Mouse (Mus musculus): ENCODE results near the gene Dsn1. TPM values are rescaled to one million over a fixed set of nuclear protein-coding genes. Genes with fewer than 3 reads are reported as not detected.

Gene Dsn1
- polyA plus RNA-seq, 1 experiment from 2014 or later = 42.3 TPM

DNA sequence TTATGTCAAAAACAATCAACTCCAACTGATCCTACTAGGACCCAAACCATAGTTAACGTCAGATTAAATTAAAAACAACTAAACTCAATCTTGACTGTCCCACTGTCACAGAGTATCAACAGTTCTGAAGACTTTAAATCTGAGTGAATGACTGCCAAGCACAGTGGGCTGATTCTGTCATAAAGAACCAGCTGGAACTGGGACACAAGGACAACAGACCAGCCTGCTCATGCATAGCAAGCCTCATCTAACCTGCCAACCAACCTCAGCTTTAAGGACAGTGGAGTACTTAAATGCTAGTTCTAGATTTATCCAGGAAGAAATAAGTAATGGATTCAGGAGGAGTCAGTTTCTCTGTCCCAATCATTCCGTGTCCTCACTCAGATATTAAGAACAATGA lies 49.9 kb downstream of the Dsn1 start:
- no peak overlapping the region for H3K9ac ChIP-seq
- 92% methylated on average over 2 of the region's 2 CpGs for WGBS
- H3K4me2 ChIP-seq (replicated peaks) = no peak overlapping the region
- H3K9me3 ChIP-seq = no peaks in the 10 kb centered on the region
- H3K4me1 ChIP-seq = no peaks in the 10 kb centered on the region
- no peak overlapping the region for H3K4me3 ChIP-seq
- no peaks in the 10 kb centered on the region for H3K27me3 ChIP-seq
- no peak for ATAC-seq (ENCODE audit: low FRiP score, low read depth)
- H3K27ac ChIP-seq = no peak overlapping the region
- no peaks in the 10 kb centered on the region for H3K36me3 ChIP-seq

DNA sequence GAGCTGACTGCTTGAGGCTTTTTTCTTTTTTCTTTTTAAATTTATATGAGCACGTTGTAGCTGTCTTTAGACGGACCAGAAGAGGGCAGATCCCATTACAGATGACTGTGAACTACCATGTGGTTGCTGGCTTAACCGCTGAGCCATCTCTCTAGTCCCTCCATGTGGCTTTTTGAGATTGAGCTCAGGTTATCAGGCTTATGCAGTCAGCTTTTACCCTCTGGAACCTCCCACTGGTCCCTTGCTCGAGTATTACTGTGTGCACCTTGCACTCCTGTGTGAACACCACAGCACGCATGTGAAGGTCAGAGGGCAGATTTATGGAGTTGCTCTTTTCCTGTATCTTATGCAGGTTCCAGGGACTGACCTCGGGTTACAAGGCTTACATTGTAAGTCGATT lies 50.6 kb downstream of the Dsn1 start:
- H3K4me1 ChIP-seq = no peaks in the 10 kb centered on the region
- WGBS = 66% methylated on average over 7 of the region's 7 CpGs
- H3K27ac ChIP-seq = no peak overlapping the region
- no peaks in the 10 kb centered on the region for H3K9me3 ChIP-seq
- no peaks in the 10 kb centered on the region for H3K27me3 ChIP-seq
- no peak overlapping the region for H3K4me2 ChIP-seq (replicated peaks)
- no peak overlapping the region for H3K9ac ChIP-seq
- no peak for ATAC-seq (ENCODE audit: low FRiP score, low read depth)
- no peak overlapping the region for H3K4me3 ChIP-seq
- H3K36me3 ChIP-seq = no peaks in the 10 kb centered on the region

DNA sequence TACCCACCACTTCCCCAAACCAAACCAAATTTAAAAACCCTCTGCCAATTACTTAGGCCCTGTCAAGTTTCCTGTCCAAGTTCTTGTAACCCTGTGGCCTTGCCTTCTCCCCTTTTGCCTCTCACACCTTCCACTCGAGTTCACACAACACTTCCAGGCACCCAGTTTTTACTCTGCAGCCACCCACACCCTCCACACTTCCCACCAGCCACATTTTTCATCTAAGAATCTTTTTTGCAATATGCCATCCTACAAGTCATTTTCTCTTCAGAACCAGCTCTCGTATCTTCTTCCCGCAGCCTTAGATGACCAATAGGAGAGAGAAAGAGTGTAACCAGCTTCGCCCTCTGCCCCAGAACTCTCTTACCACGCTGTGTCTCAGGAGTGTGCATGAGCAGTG lies 52.5 kb downstream of the Dsn1 start:
- no peaks in the 10 kb centered on the region for H3K4me1 ChIP-seq
- H3K36me3 ChIP-seq = no peaks in the 10 kb centered on the region; the same call in 1 of the 2 replicates
- H3K9ac ChIP-seq = no peak overlapping the region
- H3K4me3 ChIP-seq = no peak overlapping the region
- ATAC-seq (ENCODE audit: low FRiP score, low read depth) = no peak
- H3K27me3 ChIP-seq = no peaks in the 10 kb centered on the region
- no peak overlapping the region for H3K4me2 ChIP-seq (replicated peaks)
- 91% methylated on average over 5 of the region's 5 CpGs for WGBS
- H3K27ac ChIP-seq = no peak overlapping the region
- no peaks in the 10 kb centered on the region for H3K9me3 ChIP-seq

DNA sequence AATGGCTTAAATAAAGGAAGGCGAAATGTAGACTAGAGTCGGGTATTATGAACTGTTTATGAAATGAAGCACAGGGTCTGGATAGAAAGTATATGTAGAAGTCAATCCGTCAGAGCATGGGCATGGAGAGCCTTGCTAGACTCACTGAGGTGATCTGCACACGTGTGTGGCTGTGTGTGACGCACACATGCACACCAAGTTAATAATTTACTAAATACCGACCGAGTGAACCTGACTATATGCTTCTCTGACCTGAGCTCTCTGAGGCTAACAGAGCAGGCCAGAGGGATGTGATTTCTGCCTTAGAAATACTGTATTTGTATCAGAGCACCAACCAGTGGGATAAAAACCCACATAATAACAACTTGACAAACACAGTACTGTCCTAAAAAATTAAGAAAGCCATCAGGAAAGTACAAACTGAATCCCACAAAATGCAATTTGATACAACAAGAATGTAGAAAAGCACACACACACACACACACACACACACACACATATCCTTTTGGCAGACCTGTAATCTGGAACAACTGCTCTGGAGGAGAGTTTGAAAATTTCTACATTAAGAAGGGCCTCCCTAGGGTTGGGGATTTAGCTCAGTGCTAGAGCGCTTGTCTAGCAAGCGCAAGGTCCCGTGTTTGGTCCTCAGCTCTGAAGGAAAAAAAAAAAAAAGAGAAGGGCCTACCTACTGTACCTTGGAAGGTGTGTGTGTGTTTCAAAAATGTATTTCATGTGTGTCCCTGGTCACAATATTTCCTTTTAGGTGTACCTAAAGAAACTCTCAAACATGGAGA lies 55.5 kb downstream of the Dsn1 start:
- no peak overlapping the region for H3K4me2 ChIP-seq (replicated peaks)
- no peak for ATAC-seq (ENCODE audit: low FRiP score, low read depth)
- no peaks in the 10 kb centered on the region for H3K4me1 ChIP-seq
- H3K9ac ChIP-seq = no peak overlapping the region
- WGBS = 90% methylated on average over 10 of the region's 10 CpGs
- no peak overlapping the region for H3K27ac ChIP-seq
- no peaks in the 10 kb centered on the region for H3K9me3 ChIP-seq
- peaks cover 20% of the 10 kb centered on the region for H3K36me3 ChIP-seq
- H3K27me3 ChIP-seq = no peaks in the 10 kb centered on the region
- no peak overlapping the region for H3K4me3 ChIP-seq

DNA sequence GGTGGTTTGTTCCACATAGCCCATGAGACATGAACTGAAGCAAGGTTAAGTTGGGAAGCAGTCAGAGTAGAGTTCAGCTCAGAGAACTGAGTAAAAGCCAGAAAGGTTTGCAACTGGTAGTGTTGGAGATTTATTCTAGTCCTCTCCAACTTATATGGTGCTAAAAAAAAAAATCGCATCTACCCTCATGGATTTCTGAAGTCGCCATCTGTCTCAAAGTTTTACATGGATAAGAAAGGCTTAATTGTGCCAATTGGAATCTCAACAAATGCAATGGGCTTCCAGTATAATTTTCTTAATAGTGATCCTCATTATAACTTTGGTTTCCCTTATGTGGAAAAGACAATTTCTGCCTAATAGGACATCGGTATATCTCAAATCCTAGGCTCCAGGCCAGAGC lies 56.1 kb downstream of the Dsn1 start:
- H3K27ac ChIP-seq = no peak overlapping the region
- no peaks in the 10 kb centered on the region for H3K4me1 ChIP-seq
- WGBS = 96% methylated on average over 3 of the region's 3 CpGs
- no peak overlapping the region for H3K4me2 ChIP-seq (replicated peaks)
- H3K27me3 ChIP-seq = no peaks in the 10 kb centered on the region
- H3K9me3 ChIP-seq = no peaks in the 10 kb centered on the region
- H3K36me3 ChIP-seq = peaks cover 23% of the 10 kb centered on the region
- no peak overlapping the region for H3K4me3 ChIP-seq
- no peak for ATAC-seq (ENCODE audit: low FRiP score, low read depth)
- no peak overlapping the region for H3K9ac ChIP-seq

Other genes with a start within 250 kb of the Dsn1 start
- gene Myl9, start 231.7 kb downstream of the Dsn1 start, polyA plus RNA-seq (2015; fragmentation: Nextera tagmentation; extraction: Ambion mirVana) = 201 and 204 TPM in 2 replicates
- gene Tgif2, start 167.1 kb downstream of the Dsn1 start, polyA plus RNA-seq (2015; fragmentation: Nextera tagmentation; extraction: Ambion mirVana) = 79.8 and 87.5 TPM in 2 replicates
- gene 4930518I15Rik, start 149.2 kb downstream of the Dsn1 start, polyA plus RNA-seq (2015; fragmentation: Nextera tagmentation; extraction: Ambion mirVana) = 13.2 and 14.9 TPM in 2 replicates
- 153 and 155 TPM in 2 replicates for gene Rab5if, start 144.0 kb downstream of the Dsn1 start, polyA plus RNA-seq (2015; fragmentation: Nextera tagmentation; extraction: Ambion mirVana)
- gene Sla2, start 120.0 kb downstream of the Dsn1 start, polyA plus RNA-seq (2015; fragmentation: Nextera tagmentation; extraction: Ambion mirVana) = 0.33 and 0.36 TPM in 2 replicates
- gene Ndrg3, start 15.1 kb downstream of the Dsn1 start, polyA plus RNA-seq (2015; fragmentation: Nextera tagmentation; extraction: Ambion mirVana) = 44.7 and 48.6 TPM in 2 replicates
- gene Soga1, start 72.1 kb upstream of the Dsn1 start, polyA plus RNA-seq (2015; fragmentation: Nextera tagmentation; extraction: Ambion mirVana) = 4.1 and 4.2 TPM in 2 replicates
- gene Tldc2, start 79.9 kb upstream of the Dsn1 start, polyA plus RNA-seq (2015; fragmentation: Nextera tagmentation; extraction: Ambion mirVana) = not detected in 2 replicates
- 23.6 and 26.6 TPM in 2 replicates for gene Samhd1, start 128.1 kb upstream of the Dsn1 start, polyA plus RNA-seq (2015; fragmentation: Nextera tagmentation; extraction: Ambion mirVana)
- 21.2 and 21.3 TPM in 2 replicates for gene Rbl1, start 197.4 kb upstream of the Dsn1 start, polyA plus RNA-seq (2015; fragmentation: Nextera tagmentation; extraction: Ambion mirVana)

Measured in limb, embryonic 13.5 days (tissue).